Mouse (Mus musculus): ENCODE data around the gene D630045J12Rik.

DNA sequence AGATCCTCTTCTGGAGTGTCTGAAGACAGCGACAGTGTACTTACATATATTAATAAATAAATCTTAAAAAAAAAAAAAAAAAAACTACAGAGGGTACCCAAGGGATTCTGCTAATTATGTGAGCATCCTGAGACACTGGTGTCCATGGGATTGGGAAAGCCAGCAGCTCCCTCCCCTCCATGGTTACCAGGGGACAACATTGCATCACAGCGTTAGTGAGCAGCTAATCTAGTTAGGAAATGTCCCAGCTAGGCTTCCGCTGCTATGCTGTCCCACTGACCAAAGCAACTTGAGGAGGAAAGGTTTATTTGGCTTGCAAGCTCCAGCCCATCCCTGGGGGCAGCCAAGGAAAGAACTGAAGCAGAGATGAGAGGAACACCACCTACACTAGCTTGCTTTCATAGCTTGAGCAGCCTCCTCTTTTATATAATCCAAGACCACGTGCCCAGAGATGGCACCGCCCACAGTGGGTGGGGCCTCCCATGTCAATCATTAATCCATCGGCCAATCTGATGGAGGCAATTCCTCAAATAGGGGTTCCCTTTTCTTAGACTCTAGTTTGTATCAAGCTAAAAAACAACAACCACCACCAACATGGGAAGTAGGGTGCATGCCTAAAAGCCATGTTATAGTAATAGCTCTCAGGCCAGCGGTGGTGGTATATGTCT lies 17.7 kb downstream of the D630045J12Rik start:
- TF ChIP-seq CTCF (IDR thresholded peaks at IDR 0.05; ENCODE audit: low read depth, low read length): no peak
- no peak for TF ChIP-seq POLR2A (IDR thresholded peaks at IDR 0.05; ENCODE audit: borderline replicate concordance, low read depth, low read length)

All from bone marrow macrophage, adult 2 months (primary cell).